Mouse (Mus musculus): ENCODE data around the gene Mrpl14. TPM values are rescaled to one million over a fixed set of nuclear protein-coding genes. Genes with fewer than 3 reads are reported as not detected.

Mrpl14 gene
- total RNA-seq, 2 experiments from 2014 or later: 36.4 to 43.5 TPM

GRCm38 (mm10) chr17:45746755-45747154 lies 60.6 kb downstream of the Mrpl14 start:
- DNase-seq (ENCODE audit: low spot score in 2 of 2): no peak

GRCm38 (mm10) chr17:45747293-45747692 lies 61.2 kb downstream of the Mrpl14 start:
- no peak for DNase-seq (ENCODE audit: low spot score in 2 of 2)

Other genes with a start within 250 kb of the Mrpl14 start
- gene Spats1, start 210.9 kb upstream of the Mrpl14 start, total RNA-seq (2021): 1 to 10 TPM; 5.0 to 5.4 TPM
- gene Aars2, start 179.5 kb upstream of the Mrpl14 start, total RNA-seq (2021): 10 to 100 TPM; 20.4 to 24.2 TPM
- gene Tcte1, start 162.9 kb upstream of the Mrpl14 start, total RNA-seq (2021): 1 to 10 TPM in 1 of 2 experiments, under 1 TPM in 1; 0.88 to 1.1 TPM
- gene Tmem151b, start 136.6 kb upstream of the Mrpl14 start, total RNA-seq (2021): 100 to 1,000 TPM; 106 to 107 TPM
- gene Nfkbie, start 130.6 kb upstream of the Mrpl14 start, total RNA-seq (2021): 1 to 10 TPM; 3.4 to 3.6 TPM
- gene Slc35b2, start 122.4 kb upstream of the Mrpl14 start, total RNA-seq (2021): 10 to 100 TPM; 47.3 to 52.8 TPM
- gene Hsp90ab1, start 113.1 kb upstream of the Mrpl14 start, total RNA-seq (2021): 1,000 to 10,000 TPM; 1,658 to 1,733 TPM
- gene Slc29a1, start 86.7 kb upstream of the Mrpl14 start, total RNA-seq (2021): 10 to 100 TPM; 17.5 to 22.9 TPM
- not detected for gene Mymx, start 84.2 kb upstream of the Mrpl14 start, total RNA-seq (2021)
- under 1 TPM; 0.14 to 0.25 TPM for gene Capn11, start 27.0 kb upstream of the Mrpl14 start, total RNA-seq (2021)
- 100 to 1,000 TPM; 219 to 224 TPM for gene Tmem63b, start 583 bp downstream of the Mrpl14 start, total RNA-seq (2021)
- gene 1600014C23Rik, start 47.5 kb downstream of the Mrpl14 start, total RNA-seq (2021): not detected

Data from layer of hippocampus, postnatal 14 days (tissue).